Mouse (Mus musculus): Measurements from ENCODE around the gene Mvk.

GRCm38 (mm10) chr5:114429781-114430180 is 14.3 kb upstream of the Mvk start:
- TF ChIP-seq CTCF (IDR thresholded peaks at IDR 0.05; ENCODE audit: low read depth) (no peak), EP300 (IDR thresholded peaks at IDR 0.05; ENCODE audit: low read depth) (no peak)
